Mouse (Mus musculus) ES-Bruce4 (cell line): ENCODE measurements around the gene Mkrn2. TPM values are rescaled to one million over a fixed set of nuclear protein-coding genes. Genes with fewer than 3 reads are reported as not detected.

Experiments
- H3K27ac ChIP-seq: 2 replicates; pipeline ENCODE4 v1.5.1; 2012; ENCODE audit warnings: low read length, inconsistent platforms; ENCODE audit not compliant: insufficient read depth
- H3K27me3 ChIP-seq: 2 replicates; pipeline ENCODE4 v1.6.1; 2012; ENCODE audit warnings: mild to moderate bottlenecking, low read length, inconsistent platforms; ENCODE audit not compliant: control insufficient read depth, poor library complexity, insufficient read depth, severe bottlenecking
- H3K36me3 ChIP-seq: 2 replicates; pipeline ENCODE4 v1.6.1; 2012; ENCODE audit warnings: inconsistent platforms, mild to moderate bottlenecking, low read length, moderate library complexity; ENCODE audit not compliant: control insufficient read depth, poor library complexity, insufficient read depth, severe bottlenecking
- H3K4me1 ChIP-seq: one replicate; pipeline ENCODE4 v1.8.1; 2011; ENCODE audit warnings: low read length; ENCODE audit not compliant: control insufficient read depth, insufficient read depth
- H3K4me3 ChIP-seq: 2 replicates; pipeline ENCODE4 v1.5.1; 2011; ENCODE audit warnings: low read depth, mild to moderate bottlenecking, low read length
- H3K9ac ChIP-seq: 2 replicates; pipeline ENCODE4 v1.6.1; 2012; ENCODE audit warnings: low read depth, mild to moderate bottlenecking, inconsistent platforms; ENCODE audit not compliant: poor library complexity, severe bottlenecking
- H3K9me3 ChIP-seq: replicated peaks from 2 replicates; pipeline ENCODE4 v1.6.1; 2012; ENCODE audit warnings: mild to moderate bottlenecking, low read length, inconsistent platforms; ENCODE audit not compliant: control insufficient read depth, poor library complexity, insufficient read depth, severe bottlenecking
- CTCF ChIP-seq: IDR thresholded peaks from one replicate; pipeline ENCODE4 v1.8.1; 2011; ENCODE audit warnings: low read depth, low read length
- EP300 ChIP-seq: IDR thresholded peaks from 2 replicates; pipeline ENCODE4 v1.6.1; 2011; ENCODE audit warnings: low read depth, low read length; ENCODE audit not compliant: insufficient read depth
- POLR2A ChIP-seq: IDR thresholded peaks from one replicate; pipeline ENCODE4 v1.8.1; 2011; ENCODE audit warnings: low read length; ENCODE audit not compliant: insufficient read depth
- polyA plus RNA-seq: library from polyadenylated mRNA; stranded (reverse); fragments of >200 nt; gene quantifications from 2 replicates; pipeline ENCODE4 v1.2.4, GENCODE M21; 2011; ENCODE audit warnings: low read depth; ENCODE audit not compliant: missing spikeins, insufficient read depth, insufficient read length

The Mkrn2 gene
- polyA plus RNA-seq, 1 experiment = 45.1 TPM

DNA sequence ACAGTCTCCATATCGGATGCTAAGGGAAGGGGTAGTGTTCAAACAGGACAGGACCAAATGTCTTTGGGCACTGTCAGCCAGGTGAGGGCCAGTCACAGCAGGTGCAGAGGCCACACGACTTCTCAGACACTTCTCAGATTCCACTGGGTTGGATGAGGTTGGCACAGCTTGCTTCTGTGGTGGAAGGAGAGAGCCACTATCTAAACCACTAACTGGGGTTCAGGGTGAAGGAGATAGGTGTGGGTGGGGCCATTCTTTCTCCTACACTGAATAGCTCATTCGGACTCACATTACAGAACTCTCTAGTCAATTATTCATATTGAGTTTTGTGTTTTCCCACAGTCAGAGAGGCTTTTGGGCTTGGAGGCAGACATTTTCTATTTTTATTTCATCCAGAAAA, 6.0 kb upstream of the Mkrn2 start:
- H3K4me1 ChIP-seq = no peaks in the 10 kb centered on the region
- no peak overlapping the region for H3K4me3 ChIP-seq
- H3K9ac ChIP-seq = no peak overlapping the region
- TF ChIP-seq CTCF (no peak), POLR2A (no peak), EP300 (no peak)
- H3K27ac ChIP-seq = no peak overlapping the region
- no peaks in the 10 kb centered on the region for H3K27me3 ChIP-seq
- no peaks in the 10 kb centered on the region for H3K9me3 ChIP-seq
- H3K36me3 ChIP-seq = no peaks in the 10 kb centered on the region

DNA sequence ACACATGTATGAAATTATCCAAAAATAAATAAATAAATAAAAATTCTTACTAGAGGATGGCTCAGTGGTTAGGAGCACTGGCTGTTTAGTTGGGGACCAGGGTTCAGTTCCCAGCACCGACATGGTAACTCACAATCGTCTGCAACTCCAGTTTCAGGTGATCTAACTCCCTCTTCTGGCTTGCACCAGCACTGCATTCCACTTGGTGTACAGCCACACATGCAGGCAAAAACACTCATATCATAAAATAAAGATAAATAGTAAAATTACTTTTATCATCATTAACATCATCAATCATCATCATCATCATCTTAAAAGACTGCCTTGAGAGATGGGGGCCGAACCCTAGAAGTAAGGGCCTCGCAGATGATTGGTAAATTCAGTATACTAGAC, 384 bp upstream of the Mkrn2 start:
- H3K27me3 ChIP-seq = no peaks in the 10 kb centered on the region
- H3K27ac ChIP-seq = no peak overlapping the region
- no peaks in the 10 kb centered on the region for H3K4me1 ChIP-seq
- H3K9me3 ChIP-seq = no peaks in the 10 kb centered on the region
- H3K4me3 ChIP-seq = no peak overlapping the region
- H3K36me3 ChIP-seq = no peaks in the 10 kb centered on the region
- TF ChIP-seq EP300 = no peak
- no peak for TF ChIP-seq POLR2A
- no peak for TF ChIP-seq CTCF
- no peak overlapping the region for H3K9ac ChIP-seq

DNA sequence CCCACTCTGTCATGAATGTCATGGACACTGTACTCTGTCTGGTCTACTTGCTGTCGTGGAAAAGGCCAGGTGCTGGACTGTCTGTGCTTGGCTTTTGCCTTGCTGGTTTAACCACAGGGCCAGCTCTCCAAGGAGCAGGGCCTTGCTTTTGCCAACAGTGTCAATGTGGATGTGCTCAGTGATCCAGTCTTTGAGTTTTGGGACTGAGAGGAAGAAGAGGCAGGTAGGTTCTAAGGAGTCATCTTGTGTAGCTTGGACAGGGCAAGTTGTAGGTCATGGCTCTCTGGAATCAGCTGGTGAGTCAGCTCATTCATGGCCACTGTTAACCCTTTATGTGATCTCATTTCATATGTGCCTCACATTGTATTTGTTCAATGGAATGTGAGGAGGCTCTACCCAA, 4.8 kb downstream of the Mkrn2 start:
- Histone ChIP-seq H3K27me3 (no peaks in the 10 kb centered on the region), H3K27ac (no peak overlapping the region), H3K4me3 (no peak overlapping the region), H3K9me3 (no peaks in the 10 kb centered on the region), H3K9ac (no peak overlapping the region), H3K36me3 (peaks cover 11% of the 10 kb centered on the region), H3K4me1 (no peaks in the 10 kb centered on the region)
- no peak for TF ChIP-seq EP300
- no peak for TF ChIP-seq CTCF
- no peak for TF ChIP-seq POLR2A

DNA sequence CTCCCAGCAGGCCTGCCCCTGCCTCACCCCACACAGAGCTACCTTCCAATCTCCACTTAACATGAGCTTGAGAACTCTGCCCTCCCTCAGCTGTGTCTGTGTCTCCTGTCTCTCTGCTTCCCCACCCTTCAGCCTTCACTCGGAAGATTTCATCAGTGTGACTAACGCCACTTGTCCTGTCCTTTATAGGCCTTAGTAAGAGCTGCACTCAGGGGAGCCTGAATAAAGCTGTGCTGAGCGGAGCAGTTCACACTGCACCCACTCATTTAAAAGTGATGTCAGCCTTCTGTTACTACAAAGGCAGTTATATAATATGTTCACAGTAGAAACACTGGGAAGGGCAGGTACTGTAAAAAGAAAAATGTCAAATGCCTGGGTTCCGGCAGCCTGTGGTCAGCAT, 5.7 kb downstream of the Mkrn2 start:
- no peak overlapping the region for H3K4me3 ChIP-seq
- peaks cover 11% of the 10 kb centered on the region for H3K36me3 ChIP-seq
- H3K9me3 ChIP-seq = no peaks in the 10 kb centered on the region
- H3K27me3 ChIP-seq = no peaks in the 10 kb centered on the region
- no peak overlapping the region for H3K9ac ChIP-seq
- TF ChIP-seq POLR2A (no peak), EP300 (no peak), CTCF (no peak)
- H3K27ac ChIP-seq = no peak overlapping the region
- no peaks in the 10 kb centered on the region for H3K4me1 ChIP-seq

DNA sequence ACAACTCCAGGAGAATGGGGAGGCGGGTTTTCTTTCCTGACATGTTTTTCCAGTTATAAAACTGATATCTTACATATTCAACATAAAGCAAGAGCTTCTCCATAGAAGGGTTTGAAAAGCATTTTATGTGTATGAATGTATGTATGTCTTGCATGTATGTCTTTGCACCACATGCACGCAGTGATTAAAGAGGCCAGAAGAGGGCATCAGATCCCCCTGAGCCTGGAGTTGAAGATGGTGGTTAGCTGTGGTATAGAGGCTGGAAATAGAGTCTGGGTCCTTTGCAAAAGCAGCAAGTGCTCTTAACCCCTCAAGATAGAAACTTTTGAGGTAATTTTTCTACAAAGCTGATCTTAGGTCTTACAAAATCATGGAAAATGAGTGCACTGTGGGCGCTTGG, 7.4 kb downstream of the Mkrn2 start:
- H3K9me3 ChIP-seq = no peaks in the 10 kb centered on the region
- H3K36me3 ChIP-seq = peaks cover 17% of the 10 kb centered on the region
- H3K9ac ChIP-seq = no peak overlapping the region
- H3K27me3 ChIP-seq = no peaks in the 10 kb centered on the region
- no peak overlapping the region for H3K27ac ChIP-seq
- no peak for TF ChIP-seq POLR2A
- peak; percentile 28 for TF ChIP-seq CTCF
- H3K4me1 ChIP-seq = no peaks in the 10 kb centered on the region
- H3K4me3 ChIP-seq = no peak overlapping the region

DNA sequence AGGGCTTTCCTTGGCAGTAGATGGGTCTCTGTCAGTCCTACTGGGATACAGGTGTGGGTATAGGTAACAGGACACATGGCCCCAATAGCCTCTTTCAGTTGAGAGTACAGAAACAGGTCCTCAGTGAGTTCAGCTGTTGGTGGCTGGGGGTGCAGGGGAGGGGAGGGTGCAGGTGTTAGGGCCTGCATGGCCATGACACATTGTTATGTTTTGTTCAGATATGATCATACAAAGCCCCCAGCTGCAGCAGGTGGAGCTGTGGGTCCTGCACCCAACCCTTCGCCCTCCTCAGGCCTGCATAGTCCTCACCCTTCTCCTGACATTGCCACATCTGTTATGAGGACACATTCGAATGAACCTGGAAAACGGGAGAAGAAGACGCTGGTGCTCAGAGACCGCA, 8.6 kb downstream of the Mkrn2 start:
- Histone ChIP-seq H3K4me1 (no peaks in the 10 kb centered on the region), H3K27me3 (no peaks in the 10 kb centered on the region), H3K9ac (no peak overlapping the region), H3K4me3 (no peak overlapping the region), H3K9me3 (no peaks in the 10 kb centered on the region), H3K36me3 (peaks cover 22% of the 10 kb centered on the region), H3K27ac (no peak overlapping the region)
- TF ChIP-seq POLR2A (no peak), EP300 (no peak), CTCF (no peak)
